Mouse (Mus musculus): Measurements from ENCODE around the gene Gc. TPM values are rescaled to one million over a fixed set of nuclear protein-coding genes. Genes with fewer than 3 reads are reported as not detected.

Gc gene
- total and polyA plus RNA-seq, 2 experiments from 2014 or later: 0.53 TPM; not detected in 1

GRCm38 (mm10) chr5:89466275-89466674, 8.6 kb upstream of the Gc start:
- H3K27ac ChIP-seq (ENCODE audit: low read depth): no peak overlapping the region
- TF ChIP-seq CTCF (IDR thresholded peaks at IDR 0.05; ENCODE audit: low read depth) (no peak), EP300 (IDR thresholded peaks at IDR 0.05; ENCODE audit: low read depth) (no peak)
- H3K9ac ChIP-seq (replicated peaks; ENCODE audit: low read depth, low read length): no peak overlapping the region
- no peak for DNase-seq (ENCODE audit: low spot score)
- ATAC-seq (ENCODE audit: insufficient read depth, low read depth): no peak
- no peak overlapping the region for H3K4me2 ChIP-seq (ENCODE audit: low read depth, low read length)
- no peaks in the 10 kb centered on the region for H3K9me3 ChIP-seq (replicated peaks; ENCODE audit: control insufficient read depth, low read length)
- no peaks in the 10 kb centered on the region for H3K4me1 ChIP-seq (ENCODE audit: control insufficient read depth, insufficient read depth)
- no peaks in the 10 kb centered on the region for H3K27me3 ChIP-seq (ENCODE audit: control insufficient read depth, insufficient read depth, low read length)
- no peaks in the 10 kb centered on the region for H3K36me3 ChIP-seq (replicated peaks; ENCODE audit: control insufficient read depth, insufficient read depth, low read length)
- H3K4me3 ChIP-seq (ENCODE audit: low read depth, low read length): no peak overlapping the region

GRCm38 (mm10) chr5:89461817-89462216, 4.1 kb upstream of the Gc start:
- Histone ChIP-seq H3K9me3 (replicated peaks; ENCODE audit: control insufficient read depth, low read length) (no peaks in the 10 kb centered on the region), H3K4me1 (ENCODE audit: control insufficient read depth, insufficient read depth) (no peaks in the 10 kb centered on the region), H3K4me3 (ENCODE audit: low read depth, low read length) (no peak overlapping the region), H3K4me2 (ENCODE audit: low read depth, low read length) (no peak overlapping the region), H3K27me3 (ENCODE audit: control insufficient read depth, insufficient read depth, low read length) (no peaks in the 10 kb centered on the region), H3K9ac (replicated peaks; ENCODE audit: low read depth, low read length) (no peak overlapping the region), H3K27ac (ENCODE audit: low read depth) (no peak overlapping the region), H3K36me3 (replicated peaks; ENCODE audit: control insufficient read depth, insufficient read depth, low read length) (no peaks in the 10 kb centered on the region)
- DNase-seq (ENCODE audit: low spot score) (no peak), ATAC-seq (ENCODE audit: insufficient read depth, low read depth) (no peak)
- 54% methylated on average over 4 of the region's 4 CpGs for WGBS
- TF ChIP-seq EP300 (IDR thresholded peaks at IDR 0.05; ENCODE audit: low read depth) (no peak), CTCF (IDR thresholded peaks at IDR 0.05; ENCODE audit: low read depth) (no peak)

GRCm38 (mm10) chr5:89459591-89459990, 1.9 kb upstream of the Gc start:
- no peaks in the 10 kb centered on the region for H3K27me3 ChIP-seq (ENCODE audit: control insufficient read depth, insufficient read depth, low read length)
- no peak for DNase-seq (ENCODE audit: low spot score)
- no peak overlapping the region for H3K9ac ChIP-seq (replicated peaks; ENCODE audit: low read depth, low read length)
- H3K4me1 ChIP-seq (ENCODE audit: control insufficient read depth, insufficient read depth): no peaks in the 10 kb centered on the region
- TF ChIP-seq EP300 (IDR thresholded peaks at IDR 0.05; ENCODE audit: low read depth): no peak
- TF ChIP-seq CTCF (IDR thresholded peaks at IDR 0.05; ENCODE audit: low read depth): no peak
- H3K36me3 ChIP-seq (replicated peaks; ENCODE audit: control insufficient read depth, insufficient read depth, low read length): no peaks in the 10 kb centered on the region
- no peak for ATAC-seq (ENCODE audit: insufficient read depth, low read depth)
- no peaks in the 10 kb centered on the region for H3K9me3 ChIP-seq (replicated peaks; ENCODE audit: control insufficient read depth, low read length)
- H3K27ac ChIP-seq (ENCODE audit: low read depth): no peak overlapping the region
- H3K4me2 ChIP-seq (ENCODE audit: low read depth, low read length): no peak overlapping the region
- H3K4me3 ChIP-seq (ENCODE audit: low read depth, low read length): no peak overlapping the region

GRCm38 (mm10) chr5:89458987-89459386, 1.3 kb upstream of the Gc start:
- Histone ChIP-seq H3K9ac (replicated peaks; ENCODE audit: low read depth, low read length) (no peak overlapping the region), H3K27ac (ENCODE audit: low read depth) (no peak overlapping the region), H3K4me1 (ENCODE audit: control insufficient read depth, insufficient read depth) (no peaks in the 10 kb centered on the region), H3K9me3 (replicated peaks; ENCODE audit: control insufficient read depth, low read length) (no peaks in the 10 kb centered on the region), H3K4me3 (ENCODE audit: low read depth, low read length) (no peak overlapping the region), H3K27me3 (ENCODE audit: control insufficient read depth, insufficient read depth, low read length) (no peaks in the 10 kb centered on the region), H3K36me3 (replicated peaks; ENCODE audit: control insufficient read depth, insufficient read depth, low read length) (no peaks in the 10 kb centered on the region), H3K4me2 (ENCODE audit: low read depth, low read length) (no peak overlapping the region)
- 65% methylated on average over 2 of the region's 2 CpGs for WGBS
- no peak for ATAC-seq (ENCODE audit: insufficient read depth, low read depth)
- DNase-seq (ENCODE audit: low spot score): no peak
- no peak for TF ChIP-seq EP300 (IDR thresholded peaks at IDR 0.05; ENCODE audit: low read depth)
- TF ChIP-seq CTCF (IDR thresholded peaks at IDR 0.05; ENCODE audit: low read depth): no peak

GRCm38 (mm10) chr5:89455526-89455925, 2.2 kb downstream of the Gc start:
- Histone ChIP-seq H3K4me2 (ENCODE audit: low read depth, low read length) (no peak overlapping the region), H3K9me3 (replicated peaks; ENCODE audit: control insufficient read depth, low read length) (no peaks in the 10 kb centered on the region), H3K4me1 (ENCODE audit: control insufficient read depth, insufficient read depth) (no peaks in the 10 kb centered on the region), H3K27ac (ENCODE audit: low read depth) (no peak overlapping the region), H3K27me3 (ENCODE audit: control insufficient read depth, insufficient read depth, low read length) (no peaks in the 10 kb centered on the region), H3K4me3 (ENCODE audit: low read depth, low read length) (no peak overlapping the region), H3K9ac (replicated peaks; ENCODE audit: low read depth, low read length) (no peak overlapping the region), H3K36me3 (replicated peaks; ENCODE audit: control insufficient read depth, insufficient read depth, low read length) (no peaks in the 10 kb centered on the region)
- ATAC-seq (ENCODE audit: insufficient read depth, low read depth): no peak
- DNase-seq (ENCODE audit: low spot score): no peak
- peak; percentile 43 for TF ChIP-seq CTCF (IDR thresholded peaks at IDR 0.05; ENCODE audit: low read depth)
- TF ChIP-seq EP300 (IDR thresholded peaks at IDR 0.05; ENCODE audit: low read depth): no peak
- 41% methylated on average over 8 of the region's 8 CpGs for WGBS

GRCm38 (mm10) chr5:89450798-89451197, 6.9 kb downstream of the Gc start:
- no peak overlapping the region for H3K27ac ChIP-seq (ENCODE audit: low read depth)
- H3K4me3 ChIP-seq (ENCODE audit: low read depth, low read length): no peak overlapping the region

More at GRCm38 (mm10) chr5:89450798-89451197, 6.9 kb downstream of the Gc start:
- no peak overlapping the region for H3K9ac ChIP-seq (replicated peaks; ENCODE audit: low read depth, low read length)
- TF ChIP-seq CTCF (IDR thresholded peaks at IDR 0.05; ENCODE audit: low read depth) (no peak), EP300 (IDR thresholded peaks at IDR 0.05; ENCODE audit: low read depth) (no peak)
- no peaks in the 10 kb centered on the region for H3K9me3 ChIP-seq (replicated peaks; ENCODE audit: control insufficient read depth, low read length)
- no peak for DNase-seq (ENCODE audit: low spot score)
- H3K36me3 ChIP-seq (replicated peaks; ENCODE audit: control insufficient read depth, insufficient read depth, low read length): no peaks in the 10 kb centered on the region
- no peaks in the 10 kb centered on the region for H3K4me1 ChIP-seq (ENCODE audit: control insufficient read depth, insufficient read depth)
- no peak overlapping the region for H3K4me2 ChIP-seq (ENCODE audit: low read depth, low read length)
- no peaks in the 10 kb centered on the region for H3K27me3 ChIP-seq (ENCODE audit: control insufficient read depth, insufficient read depth, low read length)
- no peak for ATAC-seq (ENCODE audit: insufficient read depth, low read depth)
